Mouse (Mus musculus) heart, postnatal 0 days (tissue): ENCODE data around the gene Egflam. TPM values are rescaled to one million over a fixed set of nuclear protein-coding genes. Genes with fewer than 3 reads are reported as not detected.

Source experiments
- ATAC-seq: fragments of 200-750 bp; cut with Nextera tagmentation; 2 replicates; pipeline ENCODE4 v1.8.0; 2017; ENCODE audit warnings: low read depth, moderate number of reproducible peaks, moderate library complexity; ENCODE audit not compliant: insufficient read depth
- DNase-seq: peaks from one replicate; pipeline ENCODE4 v3.0.0-alpha.2; 2016; ENCODE audit warnings: low spot score
- H3K27ac ChIP-seq: fragments of 300-500 bp; sonication (generic); 2 replicates; pipeline ENCODE4 v1.5.1; 2014; ENCODE audit warnings: low read depth, mild to moderate bottlenecking
- H3K27me3 ChIP-seq: fragments of 300-500 bp; sonication (generic); 2 replicates; pipeline ENCODE4 v1.6.1; 2014; ENCODE audit warnings: low read length, mixed read lengths; ENCODE audit not compliant: control insufficient read depth, insufficient read depth
- H3K36me3 ChIP-seq: fragments of 300-500 bp; sonication (generic); replicated peaks from 2 replicates; pipeline ENCODE4 v1.6.1; 2014; ENCODE audit warnings: low read length, mixed read lengths; ENCODE audit not compliant: control insufficient read depth, insufficient read depth
- H3K4me1 ChIP-seq: fragments of 300-500 bp; sonication (generic); 2 replicates; pipeline ENCODE4 v1.6.1; 2014; ENCODE audit warnings: antibody characterized with exemption; ENCODE audit not compliant: control insufficient read depth, insufficient read depth
- H3K4me2 ChIP-seq: fragments of 300-500 bp; sonication (generic); 2 replicates; pipeline ENCODE4 v1.6.1; 2014; ENCODE audit warnings: low read depth, mild to moderate bottlenecking, low read length, moderate library complexity
- H3K4me3 ChIP-seq: fragments of 300-500 bp; sonication (generic); 2 replicates; pipeline ENCODE4 v1.5.1; 2014; ENCODE audit warnings: low read depth, low read length
- H3K9ac ChIP-seq: fragments of 300-500 bp; sonication (generic); replicated peaks from 2 replicates; pipeline ENCODE4 v1.6.1; 2014; ENCODE audit warnings: low read depth, low read length, mixed read lengths
- H3K9me3 ChIP-seq: fragments of 300-500 bp; sonication (generic); replicated peaks from 2 replicates; pipeline ENCODE4 v1.6.1; 2016; ENCODE audit warnings: low read length; ENCODE audit not compliant: control insufficient read depth
- CTCF ChIP-seq: IDR thresholded peaks from 2 replicates; pipeline ENCODE4 v1.5.1; 2016; ENCODE audit warnings: antibody characterized with exemption, control low read depth, low read depth
- EP300 ChIP-seq: IDR thresholded peaks from 2 replicates; pipeline ENCODE4 v1.6.1; 2016; ENCODE audit warnings: antibody characterized with exemption, low read depth
- WGBS: fragments of 180-500 bp; shearing (Covaris S2); extraction: QIAGEN DNeasy Blood & Tissue Kit; methylation state at CpG from one replicate; pipeline ENCODE4 v1.1.7; 2014; 5-methylcytosine and 5-hydroxymethylcytosine counted together
- polyA plus RNA-seq: library from polyadenylated mRNA; unstranded; fragments of >200 nt; fragmentation: Nextera tagmentation; extraction: Ambion mirVana; gene quantifications from 2 replicates; pipeline ENCODE4 v1.2.1, GENCODE M21; 2015
- total RNA-seq: library from RNA; depleted of rRNA; stranded (reverse); fragments of >200 nt; gene quantifications from 2 replicates; pipeline ENCODE4 v1.2.3, GENCODE M21; 2014; ENCODE audit warnings: low replicate concordance; rRNA removed

Gene Egflam
- 2.7 and 2.8 TPM in 2 replicates for total RNA-seq
- 9.1 and 10.2 TPM in 2 replicates for polyA plus RNA-seq

- no peak for TF ChIP-seq EP300
- TF ChIP-seq CTCF = no peak
- Histone ChIP-seq H3K36me3 (no peaks in the 10 kb centered on the region), H3K9ac (peak within 1 kb of the TSS; percentile 50), H3K27ac (no peak within 1 kb of the TSS), H3K4me2 (peak within 1 kb of the TSS; percentile 94), H3K9me3 (no peaks in the 10 kb centered on the region), H3K4me3 (peak within 1 kb of the TSS; percentile 59), H3K27me3 (peaks cover 29% of the 10 kb centered on the region), H3K4me1 (peaks cover 6% of the 10 kb centered on the region; the same call in 1 of the 2 replicates)
- DNase-seq = no peak
- under 1% methylated on average over 60 of the region's 62 CpGs for WGBS
- ATAC-seq = peak; percentile 51
These were observed at the start of gene Egflam for GRCm38 (mm10) chr15:7397818-7398608. TSS of gene Egflam (minus strand) at chr15:7398395.

- no peak overlapping the region for H3K4me3 ChIP-seq
- H3K27me3 ChIP-seq = no peaks in the 10 kb centered on the region
- no peaks in the 10 kb centered on the region for H3K36me3 ChIP-seq
- no peak overlapping the region for H3K4me2 ChIP-seq
- 64% methylated on average over 17 of the region's 17 CpGs for WGBS
- no peaks in the 10 kb centered on the region for H3K4me1 ChIP-seq
- no peak overlapping the region for H3K9ac ChIP-seq
- TF ChIP-seq CTCF (peak; percentile 62), EP300 (no peak)
- H3K9me3 ChIP-seq = no peaks in the 10 kb centered on the region
- ATAC-seq (no peak), DNase-seq (peak; percentile 33)
- no peak overlapping the region for H3K27ac ChIP-seq
These were observed 45.5 kb upstream of the Egflam start for GRCm38 (mm10) chr15:7443396-7444315.

- Histone ChIP-seq H3K4me1 (no peaks in the 10 kb centered on the region), H3K27me3 (no peaks in the 10 kb centered on the region), H3K36me3 (no peaks in the 10 kb centered on the region), H3K9ac (no peak overlapping the region), H3K9me3 (no peaks in the 10 kb centered on the region), H3K4me2 (no peak overlapping the region), H3K4me3 (no peak overlapping the region), H3K27ac (no peak overlapping the region)
- DNase-seq = no peak
- ATAC-seq = no peak
- 48% methylated on average over 16 of the region's 16 CpGs for WGBS
- TF ChIP-seq EP300 = no peak
- no peak for TF ChIP-seq CTCF
These were observed 44.2 kb upstream of the Egflam start for GRCm38 (mm10) chr15:7442148-7443100.

GRCm38 (mm10) chr15:7424282-7424681 lies 26.1 kb upstream of the Egflam start:
- no peaks in the 10 kb centered on the region for H3K9me3 ChIP-seq
- ATAC-seq = no peak
- no peak for DNase-seq
- H3K4me1 ChIP-seq = no peaks in the 10 kb centered on the region
- H3K27ac ChIP-seq = no peak overlapping the region
- H3K4me3 ChIP-seq = no peak overlapping the region
- no peak overlapping the region for H3K4me2 ChIP-seq
- WGBS = 28% methylated on average over 2 of the region's 2 CpGs
- no peak overlapping the region for H3K9ac ChIP-seq
- no peak for TF ChIP-seq EP300
- TF ChIP-seq CTCF = no peak
- no peaks in the 10 kb centered on the region for H3K36me3 ChIP-seq
- H3K27me3 ChIP-seq = 0 out of 2 replicates have a peak, but pooled peaks cover 3% of the 10 kb centered on the region
